Mouse (Mus musculus) lung, postnatal 0 days (tissue): ENCODE data around the gene Art4.

ENCODE experiments used
- CTCF ChIP-seq: IDR thresholded peaks from 2 replicates; pipeline ENCODE4 v1.5.1; 2016; ENCODE audit warnings: antibody characterized with exemption, mild to moderate bottlenecking
- EP300 ChIP-seq: IDR thresholded peaks from 2 replicates; pipeline ENCODE4 v1.6.1; 2016; ENCODE audit warnings: antibody characterized with exemption, mild to moderate bottlenecking, control low read depth

GRCm38 (mm10) chr6:136805409-136805775 lies 52.1 kb downstream of the Art4 start:
- TF ChIP-seq EP300 (no peak), CTCF (no peak)
